Mouse (Mus musculus): ENCODE measurements around the gene B3gnt3.
"Not testable (repeated sequence)": the region's sequence is repeated elsewhere in the genome, so short reads cannot be mapped to it uniquely, and the experiment has no call there.

The B3gnt3 gene

GRCm38 (mm10) chr8:71709800-71710446 is 8.3 kb upstream of the B3gnt3 start:
- DNase-seq = peak; percentile 95

GRCm38 (mm10) chr8:71709134-71709799 is 7.7 kb upstream of the B3gnt3 start:
- DNase-seq = peak; percentile 88

GRCm38 (mm10) chr8:71707874-71708273 is 6.3 kb upstream of the B3gnt3 start:
- DNase-seq = no peak

- not testable (repeated sequence) for DNase-seq
Observed at GRCm38 (mm10) chr8:71703400-71703799, 1.8 kb upstream of the B3gnt3 start.

GRCm38 (mm10) chr8:71702923-71703322 is 1.3 kb upstream of the B3gnt3 start:
- DNase-seq = no peak

GRCm38 (mm10) chr8:71702087-71702432 is 471 bp upstream of the B3gnt3 start:
- DNase-seq = no peak

GRCm38 (mm10) chr8:71700493-71701269 is 908 bp downstream of the B3gnt3 start:
- peak; percentile 98 for DNase-seq

GRCm38 (mm10) chr8:71695456-71695855 is 6.1 kb downstream of the B3gnt3 start:
- DNase-seq = not testable (repeated sequence)

GRCm38 (mm10) chr8:71693166-71694041 is 8.2 kb downstream of the B3gnt3 start:
- DNase-seq = no peak

GRCm38 (mm10) chr8:71692509-71692908 is 9.1 kb downstream of the B3gnt3 start:
- DNase-seq = no peak

GRCm38 (mm10) chr8:71689028-71689427 is 12.6 kb downstream of the B3gnt3 start, which contains the start of gene Insl3:
Gene Insl3, plus strand, starts transcription at chr8:71689214.
- no peak for DNase-seq

GRCm38 (mm10) chr8:71687616-71688015 is 14.0 kb downstream of the B3gnt3 start:
- no peak for DNase-seq

GRCm38 (mm10) chr8:71686143-71686734 is 15.3 kb downstream of the B3gnt3 start:
- peak; percentile 93 for DNase-seq

- DNase-seq = no peak
Observed at GRCm38 (mm10) chr8:71685573-71685972, 16.0 kb downstream of the B3gnt3 start.

- DNase-seq = no peak
Observed at GRCm38 (mm10) chr8:71684701-71685100, 16.9 kb downstream of the B3gnt3 start.

- peak; percentile 90 for DNase-seq
Observed at GRCm38 (mm10) chr8:71682832-71683231, 18.8 kb downstream of the B3gnt3 start.

- DNase-seq = no peak
Observed at GRCm38 (mm10) chr8:71681369-71681915, 20.1 kb downstream of the B3gnt3 start.

GRCm38 (mm10) chr8:71680471-71680870 is 21.1 kb downstream of the B3gnt3 start:
- DNase-seq = peak; percentile 91

- DNase-seq = peak; percentile 92
Observed at GRCm38 (mm10) chr8:71679550-71680168, 21.9 kb downstream of the B3gnt3 start.

- DNase-seq = peak; percentile 89
Observed at GRCm38 (mm10) chr8:71679116-71679515, 22.5 kb downstream of the B3gnt3 start.

- no peak for DNase-seq
Observed at GRCm38 (mm10) chr8:71678216-71678615, 23.4 kb downstream of the B3gnt3 start.

- DNase-seq = peak; percentile 96
Observed at GRCm38 (mm10) chr8:71677555-71677954, 24.0 kb downstream of the B3gnt3 start.

All from heart, adult 11 months (tissue).